Mouse (Mus musculus): ENCODE results near the gene Cntn1. TPM values are rescaled to one million over a fixed set of nuclear protein-coding genes. Genes with fewer than 3 reads are reported as not detected.

The Cntn1 gene
- polyA plus RNA-seq, 1 experiment from 2014 or later: 0.51 TPM

DNA sequence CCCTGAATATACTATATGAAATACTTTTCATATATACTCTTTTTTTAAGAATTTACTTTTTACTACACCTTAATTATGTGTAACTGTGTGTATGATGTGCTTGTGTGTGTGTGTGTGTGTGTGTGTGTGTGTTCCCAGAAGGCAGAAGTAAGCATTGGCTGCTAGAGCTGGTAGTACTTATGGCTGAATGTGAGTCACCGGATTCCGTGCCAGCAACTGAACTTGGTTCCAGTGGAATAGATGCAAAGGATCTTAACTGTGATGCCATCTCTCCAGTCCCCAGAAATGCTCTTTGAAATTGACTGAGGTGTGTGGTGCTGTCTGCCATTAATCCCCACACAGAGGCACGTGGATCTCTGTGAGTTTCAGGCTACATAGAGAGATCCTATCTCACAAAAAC is 113.2 kb downstream of the Cntn1 start:
- Histone ChIP-seq H3K9me3 (ENCODE audit: low read depth, low read length) (no peaks in the 10 kb centered on the region), H3K27ac (ENCODE audit: low read depth) (no peak overlapping the region), H3K27me3 (ENCODE audit: insufficient read depth, low read length) (no peaks in the 10 kb centered on the region), H3K36me3 (ENCODE audit: insufficient read depth) (no peaks in the 10 kb centered on the region), H3K4me2 (no peak overlapping the region), H3K9ac (no peak overlapping the region), H3K4me3 (ENCODE audit: low read depth, low read length) (no peak overlapping the region), H3K4me1 (ENCODE audit: insufficient read depth) (no peaks in the 10 kb centered on the region)
- TF ChIP-seq CTCF (IDR thresholded peaks at IDR 0.05; ENCODE audit: low read depth): no peak
- DNase-seq (no peak), ATAC-seq (ENCODE audit: insufficient read depth) (no peak)
- WGBS: 73% methylated on average over 3 of the region's 3 CpGs

DNA sequence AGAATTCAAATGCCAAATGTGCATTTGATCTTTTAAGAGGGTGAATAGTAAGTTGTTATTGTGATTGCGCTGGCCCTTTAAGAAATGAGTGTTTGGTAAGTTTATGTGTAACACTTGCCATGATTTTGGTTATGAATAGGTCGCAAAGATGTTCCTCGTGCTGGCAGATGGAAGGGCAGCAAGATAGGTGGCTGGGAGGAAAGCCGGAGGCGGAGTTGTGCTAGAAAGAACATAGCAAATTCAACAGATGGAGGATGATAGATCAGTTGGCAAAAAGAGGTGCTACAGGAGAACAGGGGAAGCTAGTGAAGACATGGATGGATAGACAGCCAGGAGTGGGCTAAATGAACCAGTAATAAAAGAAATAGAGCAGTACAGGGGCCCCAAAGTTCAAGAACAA is 115.3 kb downstream of the Cntn1 start:
- Histone ChIP-seq H3K9me3 (ENCODE audit: low read depth, low read length) (no peaks in the 10 kb centered on the region), H3K4me2 (no peak overlapping the region), H3K36me3 (ENCODE audit: insufficient read depth) (no peaks in the 10 kb centered on the region), H3K27ac (ENCODE audit: low read depth) (no peak overlapping the region), H3K27me3 (ENCODE audit: insufficient read depth, low read length) (no peaks in the 10 kb centered on the region), H3K4me1 (ENCODE audit: insufficient read depth) (no peaks in the 10 kb centered on the region), H3K4me3 (ENCODE audit: low read depth, low read length) (no peak overlapping the region), H3K9ac (no peak overlapping the region)
- DNase-seq: no peak
- no peak for ATAC-seq (ENCODE audit: insufficient read depth)
- TF ChIP-seq CTCF (IDR thresholded peaks at IDR 0.05; ENCODE audit: low read depth): no peak
- 67% methylated on average over 5 of the region's 5 CpGs for WGBS

- Histone ChIP-seq H3K27me3 (ENCODE audit: insufficient read depth, low read length) (no peaks in the 10 kb centered on the region), H3K4me3 (ENCODE audit: low read depth, low read length) (no peak overlapping the region), H3K9ac (no peak overlapping the region), H3K36me3 (ENCODE audit: insufficient read depth) (no peaks in the 10 kb centered on the region), H3K9me3 (ENCODE audit: low read depth, low read length) (no peaks in the 10 kb centered on the region), H3K4me1 (ENCODE audit: insufficient read depth) (no peaks in the 10 kb centered on the region), H3K4me2 (no peak overlapping the region), H3K27ac (ENCODE audit: low read depth) (no peak overlapping the region)
- ATAC-seq (ENCODE audit: insufficient read depth) (no peak), DNase-seq (no peak)
- WGBS: 64% methylated on average over 2 of the region's 2 CpGs
- no peak for TF ChIP-seq CTCF (IDR thresholded peaks at IDR 0.05; ENCODE audit: low read depth)
Observed at GRCm38 (mm10) chr15:92175739-92176138, 124.8 kb downstream of the Cntn1 start.

GRCm38 (mm10) chr15:92177413-92177812 is 126.4 kb downstream of the Cntn1 start:
- Histone ChIP-seq H3K9ac (no peak overlapping the region), H3K4me3 (ENCODE audit: low read depth, low read length) (no peak overlapping the region), H3K4me2 (no peak overlapping the region), H3K9me3 (ENCODE audit: low read depth, low read length) (no peaks in the 10 kb centered on the region), H3K27ac (ENCODE audit: low read depth) (no peak overlapping the region), H3K4me1 (ENCODE audit: insufficient read depth) (no peaks in the 10 kb centered on the region), H3K36me3 (ENCODE audit: insufficient read depth) (no peaks in the 10 kb centered on the region), H3K27me3 (ENCODE audit: insufficient read depth, low read length) (no peaks in the 10 kb centered on the region)
- ATAC-seq (ENCODE audit: insufficient read depth) (no peak), DNase-seq (peak; percentile 3)
- WGBS: 43% methylated on average over 9 of the region's 9 CpGs
- no peak for TF ChIP-seq CTCF (IDR thresholded peaks at IDR 0.05; ENCODE audit: low read depth)

DNA sequence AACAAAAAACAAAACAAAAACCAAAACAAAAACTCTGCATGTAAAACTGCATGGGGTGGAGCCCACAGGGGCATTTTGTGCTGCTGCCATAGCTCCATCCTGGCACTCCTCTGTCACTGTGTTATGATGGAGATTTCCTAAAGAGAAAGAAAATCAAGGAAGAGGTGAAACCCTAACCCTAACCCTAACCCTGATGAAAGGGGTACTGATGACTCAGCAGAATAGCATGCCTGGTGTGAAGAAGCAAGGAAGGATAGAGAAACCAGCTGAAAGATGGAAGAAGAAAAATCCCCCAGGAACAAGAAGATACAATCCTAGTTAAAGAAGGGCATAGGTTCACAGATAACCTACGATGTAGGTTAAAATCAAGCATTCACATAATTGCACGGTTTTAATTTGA is 134.5 kb downstream of the Cntn1 start:
- H3K4me2 ChIP-seq: no peak overlapping the region
- no peaks in the 10 kb centered on the region for H3K4me1 ChIP-seq (ENCODE audit: insufficient read depth)
- H3K36me3 ChIP-seq (ENCODE audit: insufficient read depth): no peaks in the 10 kb centered on the region
- no peak for TF ChIP-seq CTCF (IDR thresholded peaks at IDR 0.05; ENCODE audit: low read depth)
- no peak overlapping the region for H3K4me3 ChIP-seq (ENCODE audit: low read depth, low read length)
- no peaks in the 10 kb centered on the region for H3K27me3 ChIP-seq (ENCODE audit: insufficient read depth, low read length)
- no peaks in the 10 kb centered on the region for H3K9me3 ChIP-seq (ENCODE audit: low read depth, low read length)
- H3K27ac ChIP-seq (ENCODE audit: low read depth): no peak overlapping the region
- no peak overlapping the region for H3K9ac ChIP-seq
- 92% methylated on average over 2 of the region's 2 CpGs for WGBS
- DNase-seq: no peak
- no peak for ATAC-seq (ENCODE audit: insufficient read depth)

DNA sequence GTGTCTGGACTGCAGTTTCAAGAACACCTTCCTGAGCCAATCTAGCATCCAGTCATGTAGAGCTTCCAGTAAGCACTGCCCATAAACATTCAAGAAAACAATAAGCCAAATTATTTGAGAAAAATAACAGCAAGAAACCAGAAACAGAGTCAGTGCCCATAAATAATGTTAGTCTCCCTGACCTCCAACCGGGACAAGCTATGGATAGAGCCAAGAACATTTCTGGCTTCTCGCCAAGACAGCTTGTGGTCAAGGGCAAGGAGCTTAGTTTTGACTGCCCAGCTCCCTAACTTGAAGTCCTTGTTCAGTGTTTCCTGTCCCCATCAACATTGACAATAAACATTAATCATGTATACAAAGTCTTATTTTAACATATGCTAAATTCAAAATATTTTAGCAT is 139.0 kb downstream of the Cntn1 start:
- Histone ChIP-seq H3K4me1 (ENCODE audit: insufficient read depth) (no peaks in the 10 kb centered on the region), H3K9me3 (ENCODE audit: low read depth, low read length) (no peaks in the 10 kb centered on the region), H3K36me3 (ENCODE audit: insufficient read depth) (no peaks in the 10 kb centered on the region), H3K9ac (no peak overlapping the region), H3K27ac (ENCODE audit: low read depth) (no peak overlapping the region), H3K4me2 (no peak overlapping the region), H3K27me3 (ENCODE audit: insufficient read depth, low read length) (no peaks in the 10 kb centered on the region), H3K4me3 (ENCODE audit: low read depth, low read length) (no peak overlapping the region)
- ATAC-seq (ENCODE audit: insufficient read depth) (peak; percentile 80; the same call in 1 of the 2 replicates), DNase-seq (peak; percentile 84)
- WGBS: 44% methylated on average over 2 of the region's 2 CpGs
- TF ChIP-seq CTCF (IDR thresholded peaks at IDR 0.05; ENCODE audit: low read depth): no peak

- ATAC-seq (ENCODE audit: insufficient read depth) (no peak), DNase-seq (no peak)
- Histone ChIP-seq H3K4me2 (no peak overlapping the region), H3K36me3 (ENCODE audit: insufficient read depth) (no peaks in the 10 kb centered on the region), H3K4me3 (ENCODE audit: low read depth, low read length) (no peak overlapping the region), H3K4me1 (ENCODE audit: insufficient read depth) (no peaks in the 10 kb centered on the region), H3K27me3 (ENCODE audit: insufficient read depth, low read length) (no peaks in the 10 kb centered on the region), H3K27ac (ENCODE audit: low read depth) (no peak overlapping the region), H3K9ac (no peak overlapping the region), H3K9me3 (ENCODE audit: low read depth, low read length) (no peaks in the 10 kb centered on the region)
- 75% methylated on average over 6 of the region's 6 CpGs for WGBS
- no peak for TF ChIP-seq CTCF (IDR thresholded peaks at IDR 0.05; ENCODE audit: low read depth)
Observed at GRCm38 (mm10) chr15:92200326-92200985, 149.5 kb downstream of the Cntn1 start.
